Mouse (Mus musculus): ENCODE measurements around the gene Elovl7.

DNA sequence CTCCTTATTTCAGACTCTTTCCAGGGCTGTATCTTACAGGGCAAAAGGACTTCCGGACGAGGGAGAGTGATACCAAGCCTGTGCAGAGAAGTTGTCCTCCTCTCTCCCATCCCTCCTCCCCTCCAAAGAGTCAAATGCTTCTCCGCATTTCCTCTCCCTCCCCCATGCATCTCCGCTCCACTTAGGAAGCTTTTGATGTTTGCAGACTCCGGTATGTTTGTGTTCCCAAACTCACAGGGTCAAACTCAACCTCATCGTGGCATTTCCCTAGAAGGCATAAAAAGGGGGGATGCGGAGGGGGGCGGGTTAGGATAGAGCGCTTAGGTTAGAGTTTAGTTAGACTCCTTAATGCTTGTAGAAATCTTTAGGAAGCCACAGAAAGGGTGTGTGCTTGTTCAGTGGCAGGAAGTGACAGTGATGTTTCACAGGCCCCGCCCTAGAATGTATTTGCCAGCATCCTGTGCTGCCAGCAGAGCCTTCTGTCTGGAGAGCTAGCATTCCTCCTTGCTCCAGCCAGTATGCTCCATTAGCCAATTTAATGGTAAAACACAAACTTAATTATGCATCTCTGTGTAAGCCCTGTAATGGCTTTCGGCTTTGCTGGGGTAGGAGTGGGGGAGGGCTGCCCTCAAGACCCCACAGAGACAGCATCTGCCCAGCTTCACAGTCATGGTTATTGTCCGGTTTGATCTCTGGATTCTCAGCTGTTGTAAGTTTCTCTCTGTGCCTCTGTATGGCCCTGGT lies 83.3 kb downstream of the Elovl7 start:
- peak; percentile 32; the same call in 1 of the 2 replicates for TF ChIP-seq POLR2A (IDR thresholded peaks at IDR 0.05; ENCODE audit: extremely low read depth, insufficient read depth, low read length)
- no peak for TF ChIP-seq CTCF (IDR thresholded peaks at IDR 0.05; ENCODE audit: extremely low read depth, insufficient read depth, low read length)

Measured in cortical plate, adult 2 months (tissue).